Mouse (Mus musculus) heart, postnatal 0 days (tissue): ENCODE results near the gene Uhrf1bp1l.

ENCODE experiments used
- CTCF ChIP-seq: IDR thresholded peaks from 2 replicates; pipeline ENCODE4 v1.5.1; 2016; ENCODE audit warnings: antibody characterized with exemption, control low read depth, low read depth
- EP300 ChIP-seq: IDR thresholded peaks from 2 replicates; pipeline ENCODE4 v1.6.1; 2016; ENCODE audit warnings: antibody characterized with exemption, low read depth

DNA sequence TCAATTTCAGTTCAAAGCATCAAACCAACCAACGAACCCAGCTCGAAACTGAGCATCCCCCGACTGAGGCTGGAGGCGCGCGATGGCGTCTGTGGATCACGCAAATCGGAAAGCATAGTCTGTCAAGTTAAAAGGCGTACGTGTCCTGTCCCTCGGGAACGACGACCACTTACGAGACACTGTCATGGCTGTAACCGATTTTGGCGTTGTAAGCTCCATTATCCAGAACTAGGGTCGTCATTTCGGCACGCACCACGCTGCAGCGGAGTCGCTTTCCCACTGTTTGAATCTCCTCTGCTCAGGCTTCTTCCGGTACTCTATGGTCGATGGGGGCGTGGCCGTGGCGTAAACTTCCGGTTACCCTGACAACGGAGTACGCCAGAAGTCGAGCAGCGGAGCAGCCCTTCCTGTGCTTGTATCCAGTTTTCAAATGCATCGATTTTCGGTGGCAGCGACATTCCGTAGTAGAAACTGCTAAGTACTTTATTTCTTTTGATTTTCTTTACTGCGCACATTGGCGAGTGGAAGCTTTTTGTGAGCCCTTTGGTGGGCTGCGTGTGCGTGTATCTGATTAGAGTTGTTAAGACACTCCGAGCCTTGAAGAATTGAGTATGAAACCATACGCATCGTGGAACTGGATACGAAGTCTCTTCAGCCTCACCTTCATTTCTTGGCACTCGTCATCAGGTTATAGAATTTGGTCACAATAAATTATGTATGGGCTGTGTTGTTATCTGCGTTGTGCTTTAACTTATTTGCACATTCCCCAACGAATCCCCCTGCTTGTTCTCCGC, 12.6 kb upstream of the Uhrf1bp1l start, which contains the start of gene Actr6:
- TF ChIP-seq CTCF = no peak
- no peak for TF ChIP-seq EP300
